Mouse (Mus musculus): ENCODE measurements around the gene Heatr1.

DNA sequence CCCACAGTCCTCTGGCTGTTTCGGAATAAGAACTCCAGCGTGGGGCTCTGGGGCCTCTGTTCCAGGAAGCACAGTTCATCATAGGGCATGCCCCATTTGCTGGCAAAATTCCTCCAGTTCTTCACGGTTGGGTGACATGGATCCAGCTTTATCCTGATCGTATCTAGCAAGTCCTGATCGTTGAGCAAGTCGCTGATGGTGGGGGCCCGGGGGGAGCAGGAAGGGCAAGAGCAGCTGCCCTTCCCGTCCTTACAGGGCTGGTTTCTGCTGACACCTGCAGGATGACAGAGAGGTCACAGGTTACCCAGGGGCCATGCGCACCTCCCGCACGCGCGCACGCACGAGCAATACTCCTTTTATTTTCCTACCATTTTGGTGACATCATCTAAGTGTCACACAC lies 83.5 kb downstream of the Heatr1 start:
- no peak for TF ChIP-seq POLR2A (IDR thresholded peaks at IDR 0.05; ENCODE audit: borderline replicate concordance, extremely low read depth, insufficient read depth, insufficient read length, poor library complexity, severe bottlenecking)
- TF ChIP-seq CTCF (IDR thresholded peaks at IDR 0.05; ENCODE audit: borderline replicate concordance, extremely low read depth, insufficient read depth, insufficient read length), result no peak

Measured in brain, embryonic 14.5 days (tissue).